Mouse (Mus musculus) layer of hippocampus, adult 11-12 months (tissue): ENCODE data around the gene Ubap1.

Source experiments
- DNase-seq: peaks from one replicate; pipeline ENCODE4 v3.0.0; 2022; ENCODE audit warnings: low spot score

Ubap1 gene

GRCm38 (mm10) chr4:41348584-41349198 is at the start of gene Ubap1:
TSS of gene Ubap1 (plus strand) at chr4:41348996.
- peak; percentile 92 for DNase-seq

GRCm38 (mm10) chr4:41303671-41304070 is 45.1 kb upstream of the Ubap1 start:
- no peak for DNase-seq

GRCm38 (mm10) chr4:41304302-41304701 is 44.5 kb upstream of the Ubap1 start:
- peak; percentile 40 for DNase-seq

- DNase-seq, result no peak
These were observed 41.4 kb upstream of the Ubap1 start for GRCm38 (mm10) chr4:41307406-41307805.

GRCm38 (mm10) chr4:41310567-41311563 is 37.9 kb upstream of the Ubap1 start:
- no peak for DNase-seq

GRCm38 (mm10) chr4:41313722-41314121 is 35.1 kb upstream of the Ubap1 start:
- DNase-seq, result no peak

GRCm38 (mm10) chr4:41314141-41315129 is 34.4 kb upstream of the Ubap1 start, which contains the start of gene Dcaf12:
TSS of gene Dcaf12 (minus strand) at chr4:41314889.
- DNase-seq, result peak; percentile 96

- DNase-seq, result no peak
These were observed 33.6 kb upstream of the Ubap1 start for GRCm38 (mm10) chr4:41315173-41315572.

GRCm38 (mm10) chr4:41318267-41318666 is 30.5 kb upstream of the Ubap1 start:
- no peak for DNase-seq

- no peak for DNase-seq
These were observed 27.8 kb upstream of the Ubap1 start for GRCm38 (mm10) chr4:41320971-41321370.

- DNase-seq, result no peak
These were observed 21.9 kb upstream of the Ubap1 start for GRCm38 (mm10) chr4:41326876-41327275.

- no peak for DNase-seq
These were observed 19.3 kb upstream of the Ubap1 start for GRCm38 (mm10) chr4:41329481-41329880.

GRCm38 (mm10) chr4:41331085-41331484 is 17.7 kb upstream of the Ubap1 start:
- no peak for DNase-seq

GRCm38 (mm10) chr4:41331698-41332421 is 16.9 kb upstream of the Ubap1 start:
- DNase-seq, result no peak

GRCm38 (mm10) chr4:41336546-41336945 is 12.2 kb upstream of the Ubap1 start:
- DNase-seq, result no peak

GRCm38 (mm10) chr4:41340912-41341550 is 7.8 kb upstream of the Ubap1 start:
- no peak for DNase-seq

GRCm38 (mm10) chr4:41346011-41346410 is 2.8 kb upstream of the Ubap1 start:
- no peak for DNase-seq

GRCm38 (mm10) chr4:41347839-41348238 is 957 bp upstream of the Ubap1 start:
- DNase-seq, result no peak

- no peak for DNase-seq
These were observed 399 bp downstream of the Ubap1 start for GRCm38 (mm10) chr4:41349199-41349591.

- no peak for DNase-seq
These were observed 4.0 kb downstream of the Ubap1 start for GRCm38 (mm10) chr4:41352758-41353157.

GRCm38 (mm10) chr4:41353265-41353664 is 4.5 kb downstream of the Ubap1 start:
- DNase-seq, result no peak
